Mouse (Mus musculus) lung, adult 18-20 months (tissue): ENCODE measurements around the gene Spata45.
"Not testable (repeated sequence)": the region's sequence is repeated elsewhere in the genome, so short reads cannot be mapped to it uniquely, and the experiment has no call there.

ENCODE experiments used
- DNase-seq, 2 experiments: peaks; one replicate each; pipeline ENCODE4 v3.0.0; 2022; ENCODE audit warnings: mixed read lengths in 2 of 2

Spata45 gene

DNA sequence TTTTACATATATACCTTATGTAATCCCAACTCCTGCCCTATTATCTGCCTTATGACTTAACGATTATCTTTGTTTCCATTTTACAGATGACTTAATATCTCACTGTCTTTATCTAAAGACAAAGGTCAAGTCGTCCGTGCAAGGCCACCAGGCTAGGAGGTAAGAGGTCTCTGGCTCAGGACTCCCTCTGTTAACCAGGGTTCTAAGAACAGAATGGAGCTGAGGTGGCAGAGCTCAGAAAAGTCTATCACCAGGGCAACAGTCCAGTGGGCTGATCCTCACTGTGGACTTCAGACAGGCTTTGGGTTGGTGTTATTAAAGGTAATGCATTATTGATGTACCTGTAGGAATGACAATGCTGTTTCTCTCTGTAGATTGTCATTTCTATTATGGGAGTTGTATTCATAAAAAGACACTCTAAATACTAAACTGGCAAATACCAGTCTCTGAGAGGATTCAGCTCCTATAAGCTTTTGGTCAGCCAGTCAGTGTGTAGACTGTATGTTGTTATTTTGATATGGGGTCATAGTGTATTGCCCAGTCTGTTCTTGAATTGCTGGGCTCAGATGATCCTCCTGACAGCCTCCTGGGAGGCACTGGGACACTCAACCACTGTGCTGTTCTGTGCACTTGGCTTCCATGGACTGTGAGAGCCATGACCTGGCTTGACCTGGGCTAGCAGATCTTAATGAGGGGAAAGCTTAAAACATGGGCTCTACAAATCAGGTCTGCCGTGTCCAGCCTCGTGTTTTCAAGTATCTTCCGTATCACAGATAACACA, at the start of gene Spata45:
TSS of gene Spata45 (plus strand) at position 86 of the 781 bp plus-strand sequence.
- no peak for DNase-seq

DNA sequence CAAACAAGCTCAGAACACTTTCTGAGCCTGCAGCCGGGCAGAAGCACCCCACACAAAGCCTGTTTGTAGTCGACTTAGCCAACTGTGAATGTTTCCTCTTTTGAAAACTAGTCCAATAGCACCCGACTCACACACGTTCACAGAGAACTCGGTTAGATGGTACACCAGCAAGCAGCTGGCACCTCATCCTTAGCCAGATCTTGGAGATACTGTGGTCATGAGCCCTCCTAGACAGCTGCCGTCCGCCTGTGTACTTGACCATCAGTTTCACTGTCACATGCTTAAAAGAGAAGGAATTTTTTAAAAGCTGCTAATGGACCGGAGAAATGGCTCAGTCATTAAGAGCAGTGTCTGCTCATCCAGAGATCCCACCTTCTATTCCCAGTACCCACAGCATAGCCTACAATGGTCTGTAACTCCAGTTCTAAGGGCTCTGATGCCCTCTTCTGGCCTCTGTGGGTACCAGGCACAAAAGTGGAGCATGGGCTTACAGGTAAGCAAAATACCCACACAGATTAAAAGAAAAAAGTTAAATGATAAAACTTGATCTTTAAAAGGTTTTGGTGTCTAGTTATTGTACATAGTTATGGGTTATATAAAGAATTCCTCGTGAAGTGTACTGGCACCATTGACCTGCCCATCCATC, 46.9 kb upstream of the Spata45 start:
- DNase-seq = no peak

DNA sequence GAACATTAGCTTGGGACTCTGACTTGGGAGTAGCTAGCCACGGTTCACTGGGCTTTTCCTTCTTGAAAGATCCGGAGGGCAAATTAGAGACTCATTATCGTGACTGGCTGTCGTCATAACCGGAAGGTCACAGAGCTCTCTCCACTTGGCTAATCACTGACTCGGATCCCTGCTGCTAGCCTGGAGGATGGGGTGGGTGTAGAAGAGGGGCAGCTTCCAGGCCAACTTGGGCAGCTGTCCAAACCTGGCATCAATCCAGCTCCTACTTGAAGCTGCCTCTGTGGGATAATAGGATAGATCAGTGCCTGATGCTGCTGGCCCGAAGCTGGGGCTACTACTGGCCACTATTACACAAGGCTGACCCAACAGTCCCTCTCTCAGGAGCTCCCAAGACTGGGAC, 40.9 kb upstream of the Spata45 start:
- DNase-seq = peak in 1 of 2 experiments; percentile 17

DNA sequence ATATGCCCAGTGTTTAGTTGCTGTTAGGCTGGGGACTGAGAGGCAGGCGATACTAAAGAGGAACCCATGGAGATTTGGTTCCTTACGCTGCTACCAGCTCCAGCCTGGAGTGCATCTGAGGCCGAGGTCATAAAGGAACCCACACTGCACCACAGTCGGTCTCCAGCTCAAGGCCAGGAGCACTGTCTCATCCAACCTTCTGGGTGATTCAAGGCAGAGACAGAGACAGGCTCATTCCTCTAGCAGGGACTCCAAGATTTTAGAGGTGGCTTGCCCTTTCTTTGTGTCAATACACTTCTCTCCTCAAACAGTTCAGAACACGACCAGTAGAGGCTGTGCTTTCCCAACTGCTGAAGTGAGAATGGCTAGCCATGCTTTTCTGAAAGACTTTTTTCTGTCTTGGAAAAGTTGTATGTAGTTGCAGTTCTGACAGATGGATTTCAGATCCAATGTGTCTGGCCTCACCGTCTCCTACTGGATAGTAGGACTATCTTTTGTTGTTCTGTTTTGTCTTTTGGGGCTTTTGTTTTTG, 40.0 kb upstream of the Spata45 start:
- DNase-seq = no peak

DNA sequence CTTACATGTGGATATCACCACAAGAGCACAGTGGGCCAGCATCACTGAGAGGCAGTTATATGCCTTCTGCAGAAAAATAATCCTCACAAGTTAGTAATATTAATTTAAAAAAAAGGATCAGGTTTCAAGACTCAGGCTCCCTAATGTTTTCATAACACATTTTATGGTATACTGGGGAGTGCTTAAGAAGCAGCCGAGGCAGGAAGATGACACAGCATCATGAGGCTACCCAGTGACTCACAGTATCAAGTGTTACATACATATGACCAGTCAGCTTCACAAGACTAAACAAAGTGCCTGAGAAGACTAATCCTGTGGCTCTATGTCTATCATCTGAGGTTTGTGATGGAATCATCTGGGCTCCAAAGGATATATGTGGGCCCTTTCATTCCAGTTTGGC, 38.4 kb upstream of the Spata45 start:
- no peak for DNase-seq

DNA sequence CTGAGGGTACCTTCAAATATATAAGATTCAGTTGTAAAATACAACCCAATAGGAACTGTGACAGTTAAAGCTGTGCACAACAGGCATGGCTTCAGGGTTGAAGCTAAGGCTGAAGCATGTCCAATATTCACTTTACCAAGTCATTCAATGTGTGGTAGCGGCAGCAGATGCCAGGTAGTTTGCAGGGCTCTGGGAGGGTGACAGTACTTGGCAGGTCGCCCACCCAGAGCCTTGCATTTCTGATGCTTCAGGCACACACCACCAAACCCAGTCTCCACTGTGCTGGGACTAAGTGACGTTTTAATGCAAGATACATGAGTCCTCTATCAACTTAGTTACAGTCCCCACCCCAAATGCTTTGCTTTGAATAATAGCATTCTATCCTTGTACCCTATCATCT, 35.8 kb upstream of the Spata45 start:
- no peak for DNase-seq

DNA sequence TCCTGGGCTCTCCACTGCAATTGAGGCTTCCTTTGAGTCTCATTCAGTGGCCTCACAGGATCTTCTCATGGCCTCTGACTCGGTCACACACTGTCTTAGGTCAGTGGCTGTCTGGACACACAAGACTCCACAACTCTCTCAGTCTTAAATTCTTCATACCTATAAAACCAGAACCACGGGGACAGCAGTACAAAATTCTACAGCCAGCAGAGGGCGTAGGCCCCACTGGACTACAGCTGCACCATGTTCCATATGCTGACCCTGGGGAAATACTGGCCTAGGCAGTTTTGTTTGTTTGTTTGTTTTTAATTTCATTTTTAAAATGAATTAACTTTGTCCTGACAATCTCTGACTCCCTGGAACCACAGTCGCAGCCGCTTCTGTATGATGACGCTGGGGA, 34.2 kb upstream of the Spata45 start:
- DNase-seq = no peak

DNA sequence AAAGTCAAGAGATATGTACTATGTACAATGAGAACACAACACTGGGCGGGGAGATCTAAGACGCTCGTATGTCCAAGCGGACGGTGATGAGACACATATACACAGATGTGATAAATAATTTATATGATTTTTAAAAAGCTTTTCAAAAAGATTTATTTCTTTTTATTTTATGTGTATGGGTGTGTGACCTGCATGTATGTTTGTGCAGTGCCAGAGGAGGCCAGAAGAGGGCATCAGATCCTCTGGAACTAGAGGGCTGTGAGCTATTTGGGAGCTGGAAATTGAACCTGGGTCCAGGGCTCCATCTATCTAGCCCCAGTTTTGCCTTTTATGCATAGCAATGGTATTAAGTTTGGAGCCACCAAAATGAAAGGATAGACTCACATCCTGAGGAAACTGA, 27.7 kb upstream of the Spata45 start:
- no peak for DNase-seq

DNA sequence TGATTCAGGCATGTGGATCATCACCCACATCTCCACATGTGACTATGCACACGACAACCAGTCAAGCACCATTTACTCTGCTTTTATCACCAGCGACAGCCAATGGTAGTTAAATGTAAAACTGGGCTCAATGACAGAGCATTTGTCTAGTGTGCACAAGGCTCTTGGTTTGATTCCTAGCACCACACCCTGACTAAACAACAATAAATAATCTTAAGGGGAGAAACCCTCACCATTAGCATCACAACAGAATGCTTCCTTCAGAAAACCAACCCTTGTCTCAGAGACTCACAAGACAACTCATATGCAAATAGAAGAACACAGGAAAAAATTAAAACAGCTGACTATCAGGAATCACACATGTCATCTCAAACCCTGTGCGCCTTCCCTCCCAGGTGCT, 22.2 kb upstream of the Spata45 start:
- DNase-seq = no peak

DNA sequence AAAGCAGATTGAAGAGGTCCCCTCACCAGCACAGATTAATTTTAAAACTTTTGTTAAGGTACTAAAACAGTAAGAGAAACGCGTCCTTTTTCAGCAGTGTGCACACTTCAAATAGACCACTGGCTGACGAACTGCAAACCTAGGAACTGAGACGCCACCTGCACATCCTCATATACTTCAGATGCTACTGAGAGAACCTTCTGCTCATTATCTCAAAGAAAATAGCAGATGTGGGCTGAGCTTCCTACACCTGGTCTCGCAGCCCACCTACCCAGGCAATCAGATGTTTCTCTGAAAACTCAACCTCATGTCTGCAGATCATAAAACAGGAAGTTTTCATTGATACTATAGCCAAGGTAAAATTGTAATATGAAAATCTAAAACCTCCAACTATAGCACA, 16.6 kb upstream of the Spata45 start:
- DNase-seq = no peak

DNA sequence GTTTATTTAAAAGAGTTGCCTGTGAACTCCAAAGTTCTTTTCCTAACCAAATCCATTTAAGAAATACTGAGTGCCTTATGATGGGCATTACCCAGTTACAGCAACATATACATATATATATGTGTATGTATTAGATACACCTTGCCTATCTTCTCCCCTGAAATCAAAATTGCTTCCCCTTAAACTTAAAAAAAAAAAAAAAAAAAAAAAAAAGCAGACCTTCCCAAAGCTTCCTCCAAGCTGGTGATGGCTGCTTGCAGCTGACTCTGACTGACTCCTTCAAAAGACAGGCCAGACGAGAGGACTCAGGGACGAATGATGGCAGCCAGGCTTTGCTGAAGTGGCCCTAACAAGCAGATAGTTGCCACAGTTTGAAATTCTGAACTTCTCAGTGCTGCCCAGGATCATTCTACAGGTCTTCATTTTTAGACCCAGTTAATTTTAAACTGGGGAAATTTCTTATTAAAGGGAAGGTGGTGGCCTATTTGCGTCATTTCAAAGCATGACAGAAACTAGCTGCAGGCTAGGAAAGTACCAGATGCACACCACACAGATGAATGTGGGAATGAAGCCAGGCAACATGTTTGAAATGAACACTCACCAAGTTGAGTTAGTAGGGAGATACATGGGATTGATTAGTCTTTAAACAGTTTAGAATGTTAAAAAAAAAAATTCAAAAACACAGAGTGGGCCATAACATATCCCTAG, 16.1 kb upstream of the Spata45 start:
- no peak for DNase-seq

DNA sequence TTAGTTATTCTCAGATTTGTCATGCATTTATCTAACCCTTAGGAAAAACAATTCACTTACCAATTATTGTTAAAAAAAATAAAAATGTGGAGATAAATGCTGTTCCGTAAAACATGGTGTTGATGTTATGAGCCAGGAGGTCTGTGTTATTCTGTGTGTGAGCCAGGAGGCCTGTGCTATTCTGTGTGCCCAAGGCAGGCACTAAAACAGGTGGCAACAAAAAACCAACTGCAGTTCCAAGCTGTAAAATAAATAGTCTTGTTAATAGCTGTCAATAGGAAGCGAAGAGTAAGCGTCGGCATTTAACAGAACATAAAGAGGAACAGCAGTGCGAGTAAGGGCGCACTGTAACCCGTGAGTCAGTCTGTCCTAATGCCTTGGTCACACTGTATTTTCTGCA, 15.4 kb upstream of the Spata45 start:
- no peak for DNase-seq

DNA sequence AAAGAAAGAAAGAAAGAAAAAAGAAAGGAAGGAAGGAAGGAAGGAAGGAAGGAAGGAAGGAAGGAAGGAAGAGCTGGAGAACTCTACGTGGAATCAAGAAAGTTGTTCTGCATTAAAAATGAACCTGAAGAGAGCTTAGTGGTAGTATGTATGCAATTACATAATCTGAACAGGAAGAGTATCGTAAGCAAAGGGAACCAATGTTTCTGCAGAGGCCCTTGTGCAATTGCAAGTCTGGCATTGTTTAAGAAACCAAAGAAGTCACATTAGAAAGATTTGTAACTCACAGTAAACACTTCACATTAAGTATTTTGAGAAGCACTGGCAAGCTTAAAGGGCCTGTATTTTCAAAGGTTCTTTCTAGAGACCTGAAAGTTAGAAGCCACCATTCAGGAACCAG, 13.3 kb upstream of the Spata45 start:
- DNase-seq = peak; percentile 28 to 46

DNA sequence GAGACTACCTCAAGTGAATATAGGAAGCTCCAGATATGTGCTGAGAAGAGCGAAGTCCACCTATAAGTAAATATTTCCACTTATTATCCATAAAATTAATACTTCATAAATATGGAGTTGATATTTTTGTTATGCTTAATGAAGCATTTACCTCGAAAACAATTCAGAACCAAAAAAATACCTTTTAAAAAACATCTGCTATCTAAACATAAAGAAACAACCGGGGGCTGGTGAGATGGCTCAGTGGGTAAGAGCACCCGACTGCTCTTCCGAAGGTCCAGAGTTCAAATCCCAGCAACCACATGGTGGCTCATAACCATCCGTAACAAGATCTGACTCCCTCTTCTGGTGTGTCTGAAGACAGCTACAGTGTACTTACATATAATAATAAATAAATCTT, 12.6 kb upstream of the Spata45 start:
- not testable (repeated sequence) for DNase-seq

DNA sequence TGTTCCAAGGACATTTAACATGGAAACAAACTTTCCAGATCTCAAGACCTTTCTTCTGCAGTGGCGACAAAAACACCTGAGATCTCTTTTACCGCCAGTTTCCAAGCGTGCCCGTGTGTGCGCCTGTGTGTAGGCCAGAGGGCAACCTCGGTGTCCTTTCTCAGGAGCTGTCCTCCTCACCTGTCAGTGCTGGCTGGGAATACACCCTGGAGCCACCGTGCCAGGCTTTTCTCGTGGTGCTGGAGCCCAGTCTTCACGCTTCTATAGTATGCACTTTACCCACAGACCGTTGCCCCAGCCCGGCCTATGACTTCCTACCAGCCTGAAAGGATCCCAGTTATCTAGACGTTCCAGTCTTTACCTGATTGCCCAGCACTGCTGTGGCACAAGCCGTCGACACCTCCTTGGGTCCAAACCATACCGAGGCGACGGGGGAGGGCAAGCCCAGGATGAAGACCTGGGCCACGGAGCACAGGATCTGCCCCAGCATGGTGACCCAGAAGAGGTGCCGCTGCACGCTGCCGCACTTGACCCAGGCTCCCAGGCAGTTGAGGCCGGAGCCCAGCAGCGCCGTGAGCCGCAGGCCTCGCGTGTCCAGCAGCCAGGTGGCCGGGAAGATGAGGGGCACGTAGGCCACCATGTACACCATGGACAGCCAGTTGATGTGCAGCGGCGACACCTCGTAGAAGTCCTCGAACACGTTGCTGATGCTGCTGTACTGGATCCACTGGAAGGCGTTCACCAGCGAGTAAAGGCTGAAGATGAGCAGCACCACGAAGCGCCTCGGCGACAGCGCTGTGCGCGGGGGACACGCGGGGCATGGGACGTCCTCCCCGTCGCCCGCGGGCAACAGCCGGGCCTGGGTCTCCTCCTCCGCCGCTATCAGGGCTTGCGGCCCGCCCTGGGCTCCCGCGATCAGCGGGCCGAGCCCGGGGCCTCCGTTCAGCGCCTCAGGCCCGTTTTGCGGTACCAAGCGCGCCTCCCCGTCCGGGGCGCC, 11.1 kb upstream of the Spata45 start:
- DNase-seq = peak; percentile 28 to 32

DNA sequence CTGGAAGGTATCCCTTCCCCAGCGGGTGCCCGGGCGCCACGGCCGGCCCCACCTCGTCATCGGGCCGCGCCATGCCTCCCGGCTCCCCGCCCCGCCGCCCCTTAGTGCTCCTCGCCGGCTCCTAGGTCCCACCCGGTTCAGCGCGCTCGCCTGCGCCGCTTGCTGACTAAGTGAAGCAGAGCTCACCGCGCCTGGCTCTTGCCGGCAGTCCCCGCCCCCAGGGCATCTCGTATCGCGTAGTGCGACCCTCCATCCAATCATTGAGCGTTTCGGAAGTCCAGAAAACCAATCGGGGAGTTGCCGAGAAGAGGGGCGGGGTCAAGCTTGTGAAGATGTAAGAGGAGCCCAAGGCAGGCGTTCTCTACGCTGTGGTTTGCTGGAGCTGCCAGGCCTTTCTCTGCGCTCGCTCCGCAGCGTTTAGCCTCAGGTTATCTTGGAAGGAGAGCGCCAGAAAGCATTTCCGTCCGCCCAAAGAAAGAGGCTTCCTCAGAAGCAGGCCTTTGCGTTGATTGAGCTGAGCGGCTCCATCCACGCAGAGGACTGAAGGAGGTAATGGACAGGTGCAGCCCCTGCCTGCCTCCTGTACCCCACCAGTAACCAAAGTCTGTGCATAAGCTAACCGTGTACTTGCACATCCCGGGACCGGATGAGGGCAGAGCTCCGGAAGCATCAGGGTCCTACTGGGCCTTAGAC, 10.3 kb upstream of the Spata45 start, which contains the start of gene Flvcr1:
TSS of gene Flvcr1 (minus strand) at position 138 of the 693 bp plus-strand sequence.
- DNase-seq = peak; percentile 99 to 100

DNA sequence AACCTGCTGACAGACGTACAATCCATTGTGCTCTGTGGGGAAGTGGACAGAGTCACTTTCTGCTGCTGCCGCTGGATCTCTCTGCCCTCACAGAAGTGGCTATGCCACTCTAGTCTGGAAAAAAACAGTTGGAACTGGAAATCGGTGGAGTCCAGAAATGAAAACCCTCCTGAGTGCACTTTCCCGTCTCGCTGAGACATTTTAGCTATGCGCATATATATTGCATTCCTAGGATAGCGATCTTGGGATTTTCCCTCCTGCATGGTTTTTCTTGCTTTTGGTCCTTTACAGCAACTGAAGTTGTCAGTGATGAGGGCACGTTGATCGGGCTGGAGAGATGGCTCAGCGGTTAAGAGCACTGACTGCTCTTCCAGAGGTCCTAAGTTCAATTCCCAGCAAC, 6.3 kb upstream of the Spata45 start:
- no peak for DNase-seq

DNA sequence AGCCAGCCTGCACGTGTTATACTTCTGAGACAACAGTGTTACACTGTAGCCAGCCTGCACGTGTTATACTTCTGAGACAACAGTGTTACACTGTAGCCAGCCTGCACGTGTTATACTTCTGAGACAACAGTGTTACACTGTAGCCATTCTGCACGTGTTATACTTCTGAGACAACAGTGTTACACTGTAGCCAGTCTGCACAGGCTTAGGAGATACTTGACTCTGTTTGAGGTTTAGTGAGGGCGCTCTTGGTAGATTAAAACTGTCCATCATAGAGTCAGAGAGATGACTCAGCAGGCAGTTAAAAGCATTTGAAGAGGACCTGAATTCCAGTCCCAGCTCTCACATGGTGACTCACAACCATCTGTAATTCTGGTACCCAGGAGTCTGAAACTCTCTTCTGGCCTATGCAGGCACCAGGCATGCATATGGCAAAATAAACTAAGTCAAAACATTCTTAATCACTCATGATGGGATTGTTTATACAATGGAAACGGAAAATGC, 5.5 kb upstream of the Spata45 start:
- DNase-seq = not testable (repeated sequence)

DNA sequence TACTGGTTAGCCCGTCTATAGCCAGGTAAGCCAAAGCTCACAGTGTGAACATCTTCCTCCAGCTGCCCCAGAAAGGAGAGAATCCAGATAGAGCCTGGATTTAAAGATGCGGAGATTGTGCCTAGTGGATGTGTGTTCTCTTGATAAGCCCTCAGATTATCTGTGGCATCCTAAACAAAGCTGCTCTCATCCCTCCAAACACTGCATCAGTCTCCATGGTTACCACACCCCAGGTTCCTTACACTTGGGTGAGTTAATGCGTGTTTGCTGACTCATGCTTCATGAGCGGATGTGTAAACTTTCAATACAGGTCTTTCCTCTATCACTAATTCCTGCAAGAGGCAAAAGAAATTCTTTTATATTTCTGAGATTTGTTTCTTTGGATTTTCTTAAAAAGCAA, 790 bp upstream of the Spata45 start:
- no peak for DNase-seq

DNA sequence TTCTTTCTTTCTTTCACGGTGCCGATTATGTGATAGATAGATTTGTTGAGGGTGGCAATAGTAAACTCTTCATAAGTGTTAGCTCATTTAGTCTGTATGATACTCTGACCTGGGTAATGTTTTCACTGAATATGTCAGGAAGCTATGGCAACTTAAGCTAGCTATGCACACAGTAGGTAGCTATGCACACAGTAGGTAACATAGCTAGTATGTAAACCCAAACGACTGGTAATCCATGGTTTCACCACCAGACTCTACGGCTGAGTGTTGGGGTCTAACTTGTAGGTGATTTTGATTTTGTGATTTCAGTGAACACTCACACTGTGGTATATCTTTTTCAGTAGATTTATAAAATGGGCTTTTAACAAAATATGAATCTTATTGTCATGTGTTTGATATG, 1.6 kb downstream of the Spata45 start:
- DNase-seq = no peak

DNA sequence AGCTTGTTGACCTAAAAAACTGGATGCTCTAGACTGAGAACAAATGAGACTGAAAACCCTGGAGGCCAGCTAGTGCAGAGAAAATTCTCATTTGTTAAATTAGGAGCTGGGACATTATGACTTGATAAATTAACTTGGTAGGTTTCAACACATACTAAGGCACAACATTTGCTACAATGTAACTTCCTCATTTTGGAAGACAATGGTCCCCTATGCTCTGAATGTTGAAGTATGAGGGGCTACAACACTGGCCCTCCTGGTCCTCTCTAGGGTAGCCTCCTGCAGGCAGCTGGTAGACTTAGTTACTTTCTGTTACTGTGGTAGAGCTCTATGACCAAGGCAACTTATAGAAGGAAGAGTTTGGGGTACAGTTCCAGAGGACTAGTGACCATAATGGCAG, 4.9 kb downstream of the Spata45 start:
- no peak for DNase-seq
